Mouse (Mus musculus) brown adipose tissue, adult 24 weeks (tissue): ENCODE results near the gene Psen1. TPM values are rescaled to one million over a fixed set of nuclear protein-coding genes. Genes with fewer than 3 reads are reported as not detected.
A peak's percentile ranks its signal among the peaks of the same experiment; 100 is the strongest.

ENCODE experiments used
- H3K27ac ChIP-seq: fragments of 200-500 bp; replicated peaks from 2 replicates; pipeline ENCODE4 v1.5.1; 2012; ENCODE audit warnings: low read depth, mild to moderate bottlenecking, low read length
- H3K4me1 ChIP-seq: fragments of 200-500 bp; 2 replicates; pipeline ENCODE4 v1.6.1; 2012; ENCODE audit warnings: low read length, mixed read lengths; ENCODE audit not compliant: control insufficient read depth, insufficient read depth, insufficient read length
- H3K4me3 ChIP-seq: fragments of 200-500 bp; 2 replicates; pipeline ENCODE4 v1.5.1; 2012; ENCODE audit warnings: low read depth, mild to moderate bottlenecking, low read length, moderate library complexity; ENCODE audit not compliant: insufficient read depth
- polyA plus RNA-seq: library from polyadenylated mRNA; stranded (reverse); fragments of >200 nt; gene quantifications from 2 replicates; pipeline ENCODE4 v1.2.4, GENCODE M21; 2012; ENCODE audit not compliant: missing spikeins, insufficient read depth, insufficient read length

The Psen1 gene
- polyA plus RNA-seq, 1 experiment = 18.9 TPM

DNA sequence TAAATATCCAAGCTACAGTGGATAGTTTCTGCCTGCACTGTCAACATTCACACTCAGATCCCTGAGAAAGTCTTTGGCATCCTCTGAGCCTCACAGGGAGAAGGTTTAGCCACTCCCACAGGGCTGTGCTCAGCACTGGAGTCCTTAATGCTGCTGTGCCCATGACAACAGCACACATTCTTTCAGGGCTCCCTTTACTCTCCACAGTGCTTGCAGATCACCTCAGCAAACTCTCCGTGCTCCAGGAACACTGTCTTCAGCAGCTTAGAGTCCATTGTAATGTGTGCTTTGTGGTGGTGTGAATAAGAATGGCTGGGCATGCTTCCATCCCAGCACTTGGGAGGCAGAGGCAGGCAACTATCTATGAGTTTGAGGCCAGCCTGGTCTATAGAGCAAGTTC is 61.2 kb downstream of the Psen1 start:
- peaks cover 6% of the 10 kb centered on the region; the same call in 1 of the 2 replicates for H3K4me1 ChIP-seq
- no peak overlapping the region for H3K27ac ChIP-seq
- no peak overlapping the region for H3K4me3 ChIP-seq

GRCm38 (mm10) chr12:83752495-83752894 is 64.5 kb downstream of the Psen1 start:
- no peak overlapping the region for H3K27ac ChIP-seq
- H3K4me3 ChIP-seq = no peak overlapping the region
- peaks cover 6% of the 10 kb centered on the region; the same call in 1 of the 2 replicates for H3K4me1 ChIP-seq

DNA sequence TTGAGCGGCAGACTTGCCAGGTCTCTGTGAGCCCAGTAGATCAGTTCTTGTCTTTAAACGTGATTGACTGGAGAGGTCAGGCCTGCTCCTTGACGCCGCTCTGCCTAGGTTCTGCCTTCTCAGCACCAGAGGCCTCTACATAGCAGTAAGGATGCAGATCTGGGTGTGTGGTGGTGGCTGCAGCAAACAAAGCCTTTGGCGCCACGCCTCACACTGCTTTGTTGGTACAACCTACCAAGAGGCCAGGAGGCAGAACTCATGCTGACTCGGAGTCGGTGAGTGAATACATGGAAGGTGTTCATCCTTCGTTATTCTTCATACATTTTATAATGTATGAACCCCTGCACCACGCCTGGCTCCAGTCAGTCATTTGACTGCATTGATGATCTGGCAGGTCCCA is 70.8 kb downstream of the Psen1 start:
- no peak overlapping the region for H3K27ac ChIP-seq
- H3K4me1 ChIP-seq = peaks cover 11% of the 10 kb centered on the region; the same call in 1 of the 2 replicates
- no peak overlapping the region for H3K4me3 ChIP-seq

GRCm38 (mm10) chr12:83760201-83760600 is 72.2 kb downstream of the Psen1 start:
- Histone ChIP-seq H3K4me1 (peaks cover 11% of the 10 kb centered on the region), H3K4me3 (no peak overlapping the region)

DNA sequence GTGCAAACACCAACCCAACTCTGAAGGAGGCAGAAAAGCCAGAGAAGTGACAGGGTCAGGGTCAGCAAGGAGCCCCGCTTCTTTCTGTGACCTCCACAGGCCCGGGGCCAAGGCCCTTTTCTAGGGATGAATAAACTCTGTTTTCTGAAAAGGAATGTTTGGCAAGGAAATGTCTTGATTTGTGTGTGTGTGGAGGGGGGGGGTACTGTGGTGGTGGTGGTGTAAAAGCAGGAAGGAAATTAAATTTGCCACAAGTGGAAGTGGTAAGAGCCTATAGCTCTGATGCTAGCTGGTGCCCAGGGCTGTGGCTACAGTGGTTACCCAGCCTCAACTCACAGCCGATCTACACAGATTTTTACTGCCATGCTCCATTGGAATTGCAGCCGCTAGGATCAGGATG is 74.8 kb downstream of the Psen1 start:
- peaks cover 11% of the 10 kb centered on the region for H3K4me1 ChIP-seq
- peak overlapping the region; percentile 63; the same call in 1 of the 2 replicates for H3K4me3 ChIP-seq
- H3K27ac ChIP-seq = peak overlapping the region; percentile 17

More at GRCm38 (mm10) chr12:83760201-83760600, 72.2 kb downstream of the Psen1 start:
- H3K27ac ChIP-seq = no peak overlapping the region

DNA sequence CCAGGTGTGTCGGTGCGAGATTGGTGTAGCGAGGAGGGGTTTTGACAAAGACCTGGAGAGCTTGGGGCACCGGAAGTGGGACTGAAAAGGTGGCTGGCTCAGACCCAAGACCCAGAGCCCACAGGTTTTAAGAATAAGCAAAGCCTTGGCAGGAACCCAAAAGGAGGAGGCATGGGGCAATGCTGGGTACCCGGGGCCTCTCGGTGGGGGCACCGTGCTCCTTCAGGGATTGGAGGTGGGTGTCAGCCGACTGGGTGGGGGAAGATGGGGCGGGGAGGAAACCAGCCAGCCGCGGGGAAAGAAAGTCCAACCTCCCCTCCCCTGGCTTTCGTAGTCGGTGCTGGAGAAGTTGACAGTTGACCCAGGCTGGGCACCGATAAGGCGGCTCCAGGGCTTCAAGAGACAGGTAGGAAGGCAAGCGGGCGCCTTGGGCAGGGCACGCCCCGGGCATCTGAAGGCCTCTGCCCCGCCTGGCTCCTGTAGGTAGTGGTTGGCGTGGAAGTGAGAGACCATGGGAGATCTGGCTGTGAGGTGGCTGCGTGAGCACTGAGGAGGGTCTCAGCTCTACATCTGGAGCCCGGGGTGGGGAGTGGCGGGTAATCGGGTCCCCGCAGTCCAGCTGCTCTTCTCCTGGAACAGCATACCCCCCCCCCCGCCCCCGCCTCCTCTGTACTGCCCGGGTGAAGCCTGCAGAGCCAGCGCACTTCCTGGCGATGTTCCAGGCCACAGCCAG is 75.5 kb downstream of the Psen1 start, which contains the start of gene Papln:
Papln (plus strand) TSS at position 324 of the 733 bp plus-strand sequence.
- Histone ChIP-seq H3K27ac (peak within 1 kb of the TSS; percentile 58), H3K4me1 (peaks cover 11% of the 10 kb centered on the region), H3K4me3 (peak within 1 kb of the TSS; percentile 63)

DNA sequence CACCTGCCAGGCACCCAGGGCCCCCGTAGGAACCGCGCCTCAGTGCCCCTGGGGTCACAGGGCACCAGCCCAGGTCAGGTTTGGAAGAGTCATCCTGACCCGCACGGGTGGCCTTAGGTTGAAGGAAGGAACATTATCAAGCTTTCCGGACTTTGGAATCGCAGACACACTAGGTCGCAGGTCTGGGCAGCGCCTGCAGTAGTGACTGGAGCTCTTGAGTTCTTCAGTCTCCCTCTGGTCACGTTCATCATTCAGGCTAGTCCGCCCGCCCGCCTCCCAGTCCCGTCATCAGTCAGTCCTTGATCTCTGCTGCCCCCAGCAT is 76.1 kb downstream of the Psen1 start:
- Histone ChIP-seq H3K27ac (no peak overlapping the region), H3K4me1 (peaks cover 11% of the 10 kb centered on the region), H3K4me3 (peak overlapping the region; percentile 63)

DNA sequence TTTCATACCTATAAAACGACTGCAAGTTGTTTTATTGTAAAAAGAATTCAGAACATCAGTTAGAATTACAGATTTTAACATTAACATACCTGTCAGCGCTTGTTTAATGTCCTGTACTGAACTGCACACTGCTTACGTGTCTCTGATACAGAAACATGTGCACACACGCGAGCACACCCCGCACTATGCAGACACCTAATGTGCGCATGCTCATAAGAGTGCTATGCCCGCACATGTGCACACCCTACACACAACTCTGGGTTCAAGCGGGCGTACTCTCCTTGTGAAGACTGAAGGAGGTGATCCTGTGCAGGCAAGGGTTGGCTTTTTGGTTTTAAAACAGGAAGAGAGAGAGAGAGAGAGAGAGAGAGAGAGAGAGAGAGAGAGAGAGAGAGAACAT is 76.6 kb downstream of the Psen1 start:
- H3K4me1 ChIP-seq = peaks cover 11% of the 10 kb centered on the region
- peak overlapping the region; percentile 63; the same call in 1 of the 2 replicates for H3K4me3 ChIP-seq
- H3K27ac ChIP-seq = no peak overlapping the region

DNA sequence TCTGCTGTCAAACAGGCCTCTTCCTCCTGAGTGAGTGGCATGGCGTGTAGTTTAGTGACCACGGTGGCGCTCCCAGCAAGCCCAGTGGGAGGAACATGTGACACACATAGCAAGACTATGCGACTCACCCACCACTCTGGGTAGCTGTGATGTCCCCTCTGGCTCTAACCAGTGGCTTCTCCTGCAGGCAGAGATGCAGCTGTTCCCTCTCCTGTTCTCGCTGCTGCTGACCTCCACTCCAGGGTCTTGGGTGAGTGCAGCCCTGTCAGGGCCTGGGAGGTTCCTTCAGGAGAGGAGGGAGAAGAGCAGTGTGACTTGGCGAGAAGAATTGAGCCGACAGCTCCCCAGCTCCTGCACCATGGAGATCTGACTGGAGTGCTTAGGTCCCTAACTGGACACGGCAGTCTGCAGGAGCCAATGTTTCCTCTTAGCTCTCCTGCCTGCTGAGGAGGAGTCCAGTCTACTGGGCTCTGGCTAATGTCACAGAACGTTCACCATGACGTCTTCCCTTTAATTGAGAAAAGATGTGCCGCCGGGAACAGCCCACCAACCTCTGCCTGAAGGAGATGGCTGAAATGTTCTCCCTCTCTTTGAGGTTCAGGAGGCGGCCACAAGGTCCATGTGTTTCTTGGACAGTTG is 78.1 kb downstream of the Psen1 start:
- Histone ChIP-seq H3K4me1 (peaks cover 11% of the 10 kb centered on the region), H3K27ac (no peak overlapping the region), H3K4me3 (no peak overlapping the region)

DNA sequence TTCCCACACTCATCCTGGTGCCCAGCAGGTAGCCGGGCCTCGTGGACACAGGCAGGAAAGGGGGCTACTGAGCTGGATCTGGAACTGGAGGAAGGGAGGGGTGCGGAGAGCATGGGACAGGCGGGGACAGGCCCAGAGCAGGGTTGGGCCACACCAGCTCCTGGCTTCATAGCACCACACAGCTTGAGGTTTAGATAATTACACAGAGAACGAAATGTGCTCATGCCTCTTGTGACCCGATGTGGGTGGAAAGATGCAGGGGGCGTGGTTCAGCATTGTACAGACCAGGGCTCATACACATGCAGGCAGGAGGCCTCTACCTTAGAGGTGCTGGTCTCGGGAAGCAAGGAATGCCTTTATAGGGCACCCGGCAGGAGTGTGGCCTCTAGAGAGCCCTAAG is 79.9 kb downstream of the Psen1 start:
- Histone ChIP-seq H3K27ac (no peak overlapping the region), H3K4me3 (no peak overlapping the region), H3K4me1 (peaks cover 4% of the 10 kb centered on the region)

- Histone ChIP-seq H3K4me1 (no peaks in the 10 kb centered on the region; the same call in 1 of the 2 replicates), H3K4me3 (no peak overlapping the region), H3K27ac (no peak overlapping the region)
Observed at GRCm38 (mm10) chr12:83768235-83768899, 80.4 kb downstream of the Psen1 start.

DNA sequence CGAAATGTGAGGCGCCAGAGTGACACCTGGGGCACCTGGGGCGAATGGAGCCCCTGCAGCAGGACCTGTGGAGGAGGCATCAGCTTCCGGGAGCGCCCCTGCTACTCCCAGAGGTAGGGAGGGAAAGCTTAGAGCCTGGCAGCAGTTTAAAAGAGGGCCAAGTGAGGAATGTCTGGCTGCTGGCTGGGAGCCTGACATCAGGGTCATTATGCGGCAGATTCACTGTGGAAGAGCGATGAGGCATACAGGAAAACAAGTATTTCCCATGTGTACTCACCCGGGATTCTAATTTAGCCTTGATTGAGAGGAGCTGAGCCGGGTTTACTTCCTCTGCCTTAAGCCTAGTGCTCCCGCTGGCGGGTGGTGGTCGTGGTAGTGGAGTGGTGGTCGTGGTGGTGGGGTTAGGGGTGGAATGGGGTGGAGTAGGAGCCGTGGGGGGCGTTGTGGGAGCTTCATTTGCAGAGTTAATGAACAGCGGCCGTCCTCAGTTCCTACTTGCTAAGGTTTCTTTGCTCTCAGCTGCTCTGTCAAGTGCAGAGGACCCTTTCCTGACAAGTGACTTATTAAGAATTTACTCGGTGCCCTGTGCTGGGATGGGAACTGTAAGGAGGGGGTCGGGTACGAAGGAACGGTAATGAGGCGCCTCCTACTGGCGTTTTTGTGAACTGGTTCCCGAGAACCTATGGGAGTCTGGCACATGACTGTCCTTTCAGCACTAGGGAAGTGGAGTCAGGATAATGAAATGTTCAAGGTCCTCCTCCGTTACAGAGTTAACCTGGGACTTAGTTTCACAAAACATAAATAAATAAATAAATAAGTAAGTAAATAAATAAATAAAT is 82.7 kb downstream of the Psen1 start:
- Histone ChIP-seq H3K4me1 (no peaks in the 10 kb centered on the region; the same call in 1 of the 2 replicates), H3K4me3 (no peak overlapping the region), H3K27ac (no peak overlapping the region)

GRCm38 (mm10) chr12:83775621-83776020 is 87.7 kb downstream of the Psen1 start:
- no peaks in the 10 kb centered on the region; the same call in 1 of the 2 replicates for H3K4me1 ChIP-seq
- no peak overlapping the region for H3K27ac ChIP-seq
- H3K4me3 ChIP-seq = no peak overlapping the region

DNA sequence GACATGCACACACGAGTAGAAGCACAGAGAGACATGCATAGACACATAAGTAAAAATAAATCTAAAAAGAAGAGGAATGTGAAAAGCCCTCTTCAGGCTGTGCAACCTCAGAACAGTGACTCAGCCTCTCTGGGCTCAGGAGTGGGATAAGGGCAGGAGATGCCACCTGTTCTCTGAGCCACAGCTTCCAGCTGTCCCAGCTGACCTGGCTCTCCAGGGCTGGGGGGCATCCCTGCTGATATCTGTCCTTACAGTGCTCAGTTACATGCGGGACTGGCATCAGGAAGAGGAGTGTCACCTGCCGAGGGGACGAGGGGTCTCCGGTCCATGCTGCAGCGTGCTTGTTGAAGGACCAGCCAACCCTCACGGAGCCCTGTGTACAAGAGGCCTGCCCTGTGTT is 88.8 kb downstream of the Psen1 start:
- no peak overlapping the region for H3K4me3 ChIP-seq
- no peak overlapping the region for H3K27ac ChIP-seq
- H3K4me1 ChIP-seq = no peaks in the 10 kb centered on the region; the same call in 1 of the 2 replicates

DNA sequence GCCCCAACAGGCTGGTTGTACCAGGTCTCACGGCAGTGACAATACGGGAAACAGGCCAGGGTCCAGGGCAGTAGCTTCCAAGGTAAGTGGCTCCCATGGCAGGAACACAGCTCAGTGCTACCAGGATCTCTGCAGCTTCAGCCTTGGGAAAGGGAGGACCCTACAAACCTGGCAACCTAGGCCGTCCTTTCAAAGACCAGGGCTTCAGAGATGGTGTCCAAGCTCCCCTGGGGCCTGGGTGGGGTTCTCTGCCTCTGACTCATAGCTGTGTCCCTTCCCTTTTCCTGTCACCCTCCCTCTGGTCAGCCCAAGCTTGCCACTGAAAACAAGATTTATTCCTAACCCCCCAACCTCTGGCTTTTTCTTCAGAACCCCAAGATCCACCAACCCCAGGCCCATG is 92.2 kb downstream of the Psen1 start:
- no peak overlapping the region for H3K27ac ChIP-seq
- no peak overlapping the region for H3K4me3 ChIP-seq
- H3K4me1 ChIP-seq = no peaks in the 10 kb centered on the region; the same call in 1 of the 2 replicates
